Mouse (Mus musculus): ENCODE data around the gene Zfp748.
A peak's percentile ranks its signal among the peaks of the same experiment; 100 is the strongest.

Gene Zfp748

GRCm38 (mm10) chr13:67553730-67554129 lies at the start of gene Zfp748:
Gene Zfp748 (minus strand): TSS chr13:67553830.
- no peak for DNase-seq (ENCODE audit: low spot score)

- DNase-seq (ENCODE audit: low spot score): no peak
Measured at GRCm38 (mm10) chr13:67572591-67573189, 19.1 kb upstream of the Zfp748 start.

DNA sequence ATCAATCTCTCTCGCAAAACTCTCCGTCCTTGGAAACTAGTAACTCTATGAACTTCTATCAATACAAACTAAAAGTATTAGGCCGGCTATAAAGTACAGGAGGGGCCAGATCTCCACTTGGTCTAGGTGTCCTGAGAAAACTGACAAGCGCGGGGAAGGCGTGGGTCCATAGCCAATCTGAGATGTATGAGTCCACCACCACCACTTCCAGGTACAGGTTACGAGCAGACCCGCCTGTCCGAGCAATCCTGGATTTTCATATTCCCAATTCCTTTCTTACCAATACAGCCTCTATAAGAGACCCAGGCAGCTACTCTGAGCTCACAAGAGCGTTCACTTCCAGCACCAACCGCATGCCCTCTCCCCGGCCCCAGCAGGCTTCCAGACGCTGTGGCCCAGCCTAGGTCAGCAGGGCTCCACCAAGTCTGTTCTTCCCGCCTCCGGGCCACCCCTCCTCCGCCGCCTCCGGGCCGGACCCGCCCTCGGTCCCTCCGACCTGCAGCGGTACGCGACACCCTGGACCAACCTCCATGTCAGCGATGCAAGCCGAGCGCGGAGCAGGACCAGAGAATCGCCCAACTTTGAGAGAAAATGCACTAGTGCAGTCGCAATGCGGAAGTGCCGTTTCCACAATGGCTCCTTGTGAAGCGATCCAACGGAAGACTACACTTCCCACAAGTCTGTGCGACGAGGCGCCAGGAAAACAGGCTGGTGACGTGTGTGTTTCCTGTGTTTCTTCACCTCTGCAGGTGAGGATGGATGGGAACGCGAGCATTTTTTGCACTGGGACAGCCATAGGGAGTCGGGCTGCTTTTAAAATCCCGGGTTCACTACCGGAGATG lies 904 bp downstream of the Zfp748 start:
- DNase-seq (ENCODE audit: low spot score): peak; percentile 87

GRCm38 (mm10) chr13:67545941-67546340 lies 7.7 kb downstream of the Zfp748 start:
- no peak for DNase-seq (ENCODE audit: low spot score)

DNA sequence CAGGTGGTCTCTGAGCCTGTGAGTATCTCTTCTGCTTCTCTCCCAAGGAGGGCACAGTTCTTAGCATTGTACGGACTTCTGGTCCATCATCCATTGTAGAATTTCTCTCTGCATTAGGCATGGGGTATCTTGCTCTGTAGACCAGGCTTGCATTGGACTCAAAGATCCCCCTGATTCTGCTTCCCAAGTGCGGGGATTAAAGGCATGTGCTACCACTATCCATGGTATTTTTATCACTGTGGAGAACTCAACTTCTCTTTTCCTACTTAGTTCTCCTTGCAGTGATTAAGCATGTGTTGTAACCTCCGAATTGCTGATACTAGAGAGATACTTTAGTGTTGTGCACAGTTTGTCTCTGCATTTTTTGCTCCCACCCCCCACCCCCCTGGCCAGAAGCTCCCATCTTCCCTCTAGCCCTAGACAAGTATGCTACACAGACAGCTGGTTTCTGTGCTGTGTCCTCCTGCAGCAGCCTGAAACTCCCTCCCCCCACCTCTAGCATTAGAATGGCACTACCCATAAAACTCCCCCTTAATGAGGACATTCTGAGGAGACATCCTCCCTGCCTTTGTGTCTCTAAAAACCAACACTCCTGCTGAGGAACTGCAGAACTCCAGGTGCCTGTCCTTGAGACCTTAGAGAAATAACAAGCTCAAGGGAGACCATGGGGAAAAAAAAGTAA lies 26.4 kb downstream of the Zfp748 start:
- DNase-seq (ENCODE audit: low spot score): no peak

- peak; percentile 89 for DNase-seq (ENCODE audit: low spot score)
Measured at GRCm38 (mm10) chr13:67525753-67526410, 27.7 kb downstream of the Zfp748 start, which contains the start of the genes Gm26965 and Zfp87. Gene Gm26965 (minus strand): TSS chr13:67526151. Gene Zfp87 (minus strand): TSS chr13:67526177.

GRCm38 (mm10) chr13:67500908-67501307 lies 52.7 kb downstream of the Zfp748 start:
- DNase-seq (ENCODE audit: low spot score): no peak

- peak; percentile 81 for DNase-seq (ENCODE audit: low spot score)
Measured at GRCm38 (mm10) chr13:67500084-67500719, 53.4 kb downstream of the Zfp748 start, which contains the start of gene Zfp58. Gene Zfp58 (minus strand): TSS chr13:67500555.

GRCm38 (mm10) chr13:67495631-67496030 lies 58.0 kb downstream of the Zfp748 start:
- no peak for DNase-seq (ENCODE audit: low spot score)

Data from testis, postnatal 14 days (tissue).